Mouse (Mus musculus) kidney, adult 8-10 months (tissue): ENCODE measurements around the gene Ssmem1.

ENCODE experiments used
- DNase-seq, 2 experiments: peaks; one replicate each; pipeline ENCODE4 v3.0.0; 2022

Gene Ssmem1

GRCm38 (mm10) chr6:30554621-30555170 lies 45.0 kb downstream of the Ssmem1 start:
- DNase-seq: no peak

- DNase-seq: peak in 1 of 2 experiments; percentile 11
Observed at GRCm38 (mm10) chr6:30556080-30556479, 46.4 kb downstream of the Ssmem1 start.

- no peak for DNase-seq
Observed at GRCm38 (mm10) chr6:30559726-30560125, 50.1 kb downstream of the Ssmem1 start.

- DNase-seq: no peak
Observed at GRCm38 (mm10) chr6:30562132-30562531, 52.5 kb downstream of the Ssmem1 start.

GRCm38 (mm10) chr6:30563575-30563974 lies 53.9 kb downstream of the Ssmem1 start:
- DNase-seq: no peak

GRCm38 (mm10) chr6:30564051-30564450 lies 54.4 kb downstream of the Ssmem1 start:
- DNase-seq: no peak

GRCm38 (mm10) chr6:30568069-30568468 lies 58.4 kb downstream of the Ssmem1 start, which contains the start of gene Cpa4:
Gene Cpa4 (plus strand): TSS chr6:30568369.
- no peak for DNase-seq

GRCm38 (mm10) chr6:30569331-30569730 lies 59.7 kb downstream of the Ssmem1 start:
- DNase-seq: no peak
